Mouse (Mus musculus) liver, embryonic 16.5 days (tissue): ENCODE results near the gene Ikzf3. TPM values are rescaled to one million over a fixed set of nuclear protein-coding genes. Genes with fewer than 3 reads are reported as not detected.

ENCODE experiments used
- ATAC-seq: fragments of 200-750 bp; cut with Nextera tagmentation; 2 replicates; pipeline ENCODE4 v1.8.0; 2017; ENCODE audit warnings: low read depth, mild to moderate bottlenecking, moderate number of reproducible peaks, moderate library complexity
- H3K27ac ChIP-seq: fragments of 300-500 bp; sonication (generic); 2 replicates; pipeline ENCODE4 v1.5.1; 2014; ENCODE audit warnings: mild to moderate bottlenecking, low read length
- H3K27me3 ChIP-seq: fragments of 300-500 bp; sonication (generic); 2 replicates; pipeline ENCODE4 v1.6.1; 2014; ENCODE audit warnings: low read depth, low read length, mixed read lengths; ENCODE audit not compliant: control insufficient read depth, insufficient read depth
- H3K36me3 ChIP-seq: fragments of 300-500 bp; sonication (generic); 2 replicates; pipeline ENCODE4 v1.6.1; 2014; ENCODE audit warnings: mild to moderate bottlenecking; ENCODE audit not compliant: control insufficient read depth, insufficient read depth
- H3K4me1 ChIP-seq: fragments of 300-500 bp; sonication (generic); 2 replicates; pipeline ENCODE4 v1.6.1; 2014; ENCODE audit warnings: low read depth, low read length, mixed read lengths; ENCODE audit not compliant: control insufficient read depth
- H3K4me2 ChIP-seq: fragments of 300-500 bp; sonication (generic); 2 replicates; pipeline ENCODE4 v1.6.1; 2014; ENCODE audit warnings: low read depth, low read length, mixed read lengths
- H3K4me3 ChIP-seq: fragments of 300-500 bp; sonication (generic); 2 replicates; pipeline ENCODE4 v1.5.1; 2014; ENCODE audit warnings: low read depth, mild to moderate bottlenecking, low read length
- H3K9ac ChIP-seq: fragments of 300-500 bp; sonication (generic); 2 replicates; pipeline ENCODE4 v1.6.1; 2014; ENCODE audit warnings: low read depth, low read length
- H3K9me3 ChIP-seq: fragments of 300-500 bp; sonication (generic); replicated peaks from 2 replicates; pipeline ENCODE4 v1.6.1; 2016; ENCODE audit warnings: low read length; ENCODE audit not compliant: control insufficient read depth
- WGBS: fragments of 180-500 bp; shearing (Covaris S2); extraction: QIAGEN DNeasy Blood & Tissue Kit; methylation state at CpG from one replicate; pipeline ENCODE4 v1.1.7; 2014; ENCODE audit not compliant: insufficient replicate concordance; 5-methylcytosine and 5-hydroxymethylcytosine counted together
- polyA plus RNA-seq: library from polyadenylated mRNA; unstranded; fragments of >200 nt; fragmentation: Nextera tagmentation; extraction: Ambion mirVana; gene quantifications from 2 replicates; pipeline ENCODE4 v1.2.1, GENCODE M21; 2015

Gene Ikzf3
- polyA plus RNA-seq, 1 experiment from 2014 or later = 0.19 TPM

GRCm38 (mm10) chr11:98580301-98581121 is 34.7 kb upstream of the Ikzf3 start:
- Histone ChIP-seq H3K4me2 (peak overlapping the region; percentile 86), H3K9me3 (no peaks in the 10 kb centered on the region), H3K4me3 (peak overlapping the region; percentile 65), H3K27me3 (no peaks in the 10 kb centered on the region), H3K27ac (peak overlapping the region; percentile 99), H3K36me3 (no peaks in the 10 kb centered on the region), H3K4me1 (peaks cover 58% of the 10 kb centered on the region), H3K9ac (peak overlapping the region; percentile 83)
- ATAC-seq = peak; percentile 72
- 19% methylated on average over 16 of the region's 16 CpGs for WGBS

GRCm38 (mm10) chr11:98577776-98578175 is 31.9 kb upstream of the Ikzf3 start:
- 83% methylated on average over 5 of the region's 5 CpGs for whole genome bisulfite sequencing
- peaks cover 32% of the 10 kb centered on the region for H3K4me1 ChIP-seq
- no peak overlapping the region for H3K27ac ChIP-seq
- H3K9me3 ChIP-seq = no peaks in the 10 kb centered on the region
- H3K4me3 ChIP-seq = no peak overlapping the region
- H3K9ac ChIP-seq = no peak overlapping the region
- H3K27me3 ChIP-seq = no peaks in the 10 kb centered on the region
- H3K36me3 ChIP-seq = no peaks in the 10 kb centered on the region
- ATAC-seq = no peak
- no peak overlapping the region for H3K4me2 ChIP-seq

- no peak overlapping the region for H3K9ac ChIP-seq
- no peaks in the 10 kb centered on the region for H3K36me3 ChIP-seq
- ATAC-seq = no peak
- H3K4me1 ChIP-seq = no peaks in the 10 kb centered on the region
- no peaks in the 10 kb centered on the region for H3K9me3 ChIP-seq
- H3K4me3 ChIP-seq = no peak overlapping the region
- no peak overlapping the region for H3K27ac ChIP-seq
- H3K27me3 ChIP-seq = no peaks in the 10 kb centered on the region
- H3K4me2 ChIP-seq = no peak overlapping the region
- WGBS = 59% methylated on average over 6 of the region's 6 CpGs
Observed at GRCm38 (mm10) chr11:98569461-98569860, 23.6 kb upstream of the Ikzf3 start.

GRCm38 (mm10) chr11:98568326-98568725 is 22.5 kb upstream of the Ikzf3 start:
- Histone ChIP-seq H3K9ac (no peak overlapping the region), H3K27ac (no peak overlapping the region), H3K36me3 (no peaks in the 10 kb centered on the region), H3K4me3 (no peak overlapping the region), H3K9me3 (no peaks in the 10 kb centered on the region), H3K4me2 (no peak overlapping the region), H3K27me3 (no peaks in the 10 kb centered on the region), H3K4me1 (no peaks in the 10 kb centered on the region)
- ATAC-seq = no peak
- 75% methylated on average over 8 of the region's 8 CpGs for WGBS

- 56% methylated on average over 13 of the region's 13 CpGs for WGBS
- Histone ChIP-seq H3K36me3 (no peaks in the 10 kb centered on the region), H3K4me2 (no peak overlapping the region), H3K9ac (no peak overlapping the region), H3K4me1 (no peaks in the 10 kb centered on the region), H3K27ac (no peak overlapping the region), H3K9me3 (no peaks in the 10 kb centered on the region), H3K27me3 (peaks cover 6% of the 10 kb centered on the region), H3K4me3 (no peak overlapping the region)
- no peak for ATAC-seq
Observed at GRCm38 (mm10) chr11:98563921-98564414, 18.1 kb upstream of the Ikzf3 start.

- Histone ChIP-seq H3K4me1 (no peaks in the 10 kb centered on the region), H3K27ac (no peak overlapping the region), H3K4me2 (no peak overlapping the region), H3K27me3 (peaks cover 6% of the 10 kb centered on the region), H3K36me3 (no peaks in the 10 kb centered on the region), H3K4me3 (no peak overlapping the region), H3K9me3 (no peaks in the 10 kb centered on the region), H3K9ac (no peak overlapping the region)
- no peak for ATAC-seq
- WGBS = 72% methylated on average over 3 of the region's 3 CpGs
Observed at GRCm38 (mm10) chr11:98563025-98563424, 17.2 kb upstream of the Ikzf3 start.

- Histone ChIP-seq H3K4me2 (no peak overlapping the region), H3K27ac (no peak overlapping the region), H3K9me3 (no peaks in the 10 kb centered on the region), H3K27me3 (peaks cover 8% of the 10 kb centered on the region), H3K36me3 (no peaks in the 10 kb centered on the region), H3K4me3 (no peak overlapping the region), H3K9ac (no peak overlapping the region), H3K4me1 (no peaks in the 10 kb centered on the region)
- 46% methylated on average over 7 of the region's 7 CpGs for WGBS
- ATAC-seq = no peak
Observed at GRCm38 (mm10) chr11:98560942-98561341, 15.1 kb upstream of the Ikzf3 start.

GRCm38 (mm10) chr11:98555124-98555700 is 9.4 kb upstream of the Ikzf3 start:
- no peak for ATAC-seq
- H3K36me3 ChIP-seq = no peaks in the 10 kb centered on the region
- no peak overlapping the region for H3K27ac ChIP-seq
- no peak overlapping the region for H3K9ac ChIP-seq
- H3K4me1 ChIP-seq = peaks cover 13% of the 10 kb centered on the region
- H3K9me3 ChIP-seq = no peaks in the 10 kb centered on the region; the same call in 1 of the 2 replicates
- H3K4me2 ChIP-seq = no peak overlapping the region
- WGBS = 61% methylated on average over 12 of the region's 12 CpGs
- H3K4me3 ChIP-seq = no peak overlapping the region
- H3K27me3 ChIP-seq = peaks cover 9% of the 10 kb centered on the region

- WGBS = 82% methylated on average over 4 of the region's 4 CpGs
Observed at GRCm38 (mm10) chr11:98553966-98554365, 8.1 kb upstream of the Ikzf3 start.

More at GRCm38 (mm10) chr11:98553966-98554365, 8.1 kb upstream of the Ikzf3 start:
- Histone ChIP-seq H3K4me2 (no peak overlapping the region), H3K27me3 (peaks cover 16% of the 10 kb centered on the region), H3K4me3 (no peak overlapping the region), H3K36me3 (no peaks in the 10 kb centered on the region), H3K9ac (no peak overlapping the region), H3K27ac (no peak overlapping the region), H3K4me1 (peaks cover 14% of the 10 kb centered on the region), H3K9me3 (no peaks in the 10 kb centered on the region; the same call in 1 of the 2 replicates)
- no peak for ATAC-seq
